In the genomic region with DNA sequence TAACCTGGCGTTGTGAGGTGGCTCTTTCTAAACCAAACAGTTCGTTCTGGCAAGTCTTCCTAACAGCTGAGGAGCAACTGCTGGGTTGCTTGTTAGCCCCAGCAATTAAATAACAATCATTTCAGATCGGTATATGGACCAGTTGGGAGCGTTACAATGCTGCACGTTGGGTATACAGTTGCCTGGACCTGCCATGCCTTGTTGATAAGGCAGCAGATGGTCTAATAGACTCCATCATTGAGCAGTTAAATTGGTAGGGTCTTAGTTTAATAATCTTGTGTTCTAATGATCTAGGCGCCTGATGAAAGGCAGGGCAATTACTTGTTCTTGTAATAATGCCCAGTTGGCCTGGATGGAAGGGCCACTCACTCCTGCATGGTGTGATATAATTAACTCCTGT, we compare ENCODE assay signal across 16 mouse cellular contexts.
"Had no signal": no experiment of that assay in that cellular context is flagged by ENCODE, and none has a peak within 500 bp of the region (broad histone marks: within the 10 kb centered on the region; RNA-seq: fewer than 3 reads in every experiment).

No protein-coding gene starts in this region.

- H3K9me3 ChIP-seq: limb, embryonic 10.5 days; limb, embryonic 13.5 days; liver, embryonic 13.5 days had no signal

- H3K9ac ChIP-seq: limb, embryonic 13.5 days; liver, embryonic 13.5 days had no signal

- H3K4me3 ChIP-seq: layer of hippocampus, adult 2 months; limb, embryonic 10.5 days; limb, embryonic 13.5 days; liver, embryonic 13.5 days had no signal

- H3K36me3 ChIP-seq: limb, embryonic 10.5 days; limb, embryonic 13.5 days; liver, embryonic 13.5 days had no signal

- H3K27ac ChIP-seq: layer of hippocampus, adult 2 months; limb, embryonic 10.5 days; limb, embryonic 13.5 days; liver, embryonic 13.5 days; stomach, postnatal 0 days had no signal

- H3K4me1 ChIP-seq: liver, embryonic 13.5 days had no signal

- DNase-seq: kidney, adult 9 months; kidney, postnatal 14 days; layer of hippocampus, adult 9-11 months; liver, embryonic 13.5 days; lung, adult 2 months; lung, postnatal 14 days; lung, postnatal 4 days; midbrain, embryonic 14.5 days; thymus, adult 2 months; thymus, postnatal 14 days; thymus, postnatal 4 days had no signal

- H3K4me2 ChIP-seq: limb, embryonic 13.5 days; liver, embryonic 13.5 days; midbrain, embryonic 11.5 days had no signal

- H3K27me3 ChIP-seq: limb, embryonic 13.5 days; liver, embryonic 13.5 days had no signal
